Mouse (Mus musculus): Measurements from ENCODE around the gene Ms4a8a. TPM values are rescaled to one million over a fixed set of nuclear protein-coding genes. Genes with fewer than 3 reads are reported as not detected.
"Not testable (repeated sequence)": the region's sequence is repeated elsewhere in the genome, so short reads cannot be mapped to it uniquely, and the experiment has no call there.

Ms4a8a gene
- polyA plus RNA-seq, 1 experiment from 2014 or later, result not detected

GRCm38 (mm10) chr19:11065202-11065875, 15.6 kb downstream of the Ms4a8a start:
- Histone ChIP-seq H3K27me3 (ENCODE audit: control insufficient read depth, insufficient read depth, low read length) (no peaks in the 10 kb centered on the region), H3K4me1 (ENCODE audit: control insufficient read depth, insufficient read depth, low read length) (no peaks in the 10 kb centered on the region), H3K36me3 (ENCODE audit: control insufficient read depth, insufficient read depth, low read length) (no peaks in the 10 kb centered on the region), H3K27ac (ENCODE audit: low read depth, low read length) (no peak overlapping the region), H3K9ac (ENCODE audit: low read depth, low read length) (no peak overlapping the region), H3K4me2 (no peak overlapping the region), H3K9me3 (replicated peaks; ENCODE audit: control insufficient read depth, low read length) (no peaks in the 10 kb centered on the region), H3K4me3 (ENCODE audit: low read depth, low read length) (no peak overlapping the region)
- WGBS (ENCODE audit: insufficient replicate concordance), result 80% methylated on average over 2 of the region's 2 CpGs
- ATAC-seq (replicated peaks; ENCODE audit: insufficient number of reproducible peaks, low FRiP score, low TSS enrichment), result no peak

- H3K9me3 ChIP-seq (replicated peaks; ENCODE audit: control insufficient read depth, low read length), result no peaks in the 10 kb centered on the region
- H3K9ac ChIP-seq (ENCODE audit: low read depth, low read length), result no peak overlapping the region
- H3K4me1 ChIP-seq (ENCODE audit: control insufficient read depth, insufficient read depth, low read length), result no peaks in the 10 kb centered on the region
- H3K4me3 ChIP-seq (ENCODE audit: low read depth, low read length), result no peak overlapping the region
- H3K27ac ChIP-seq (ENCODE audit: low read depth, low read length), result no peak overlapping the region
- H3K27me3 ChIP-seq (ENCODE audit: control insufficient read depth, insufficient read depth, low read length), result no peaks in the 10 kb centered on the region
- no peak overlapping the region for H3K4me2 ChIP-seq
- no peak for ATAC-seq (replicated peaks; ENCODE audit: insufficient number of reproducible peaks, low FRiP score, low TSS enrichment)
- no peaks in the 10 kb centered on the region for H3K36me3 ChIP-seq (ENCODE audit: control insufficient read depth, insufficient read depth, low read length)
- 79% methylated on average over 1 of the region's 1 CpGs for WGBS (ENCODE audit: insufficient replicate concordance)
Observed at GRCm38 (mm10) chr19:11060900-11061299, 20.0 kb downstream of the Ms4a8a start.

- H3K9ac ChIP-seq (ENCODE audit: low read depth, low read length), result no peak overlapping the region
- H3K4me3 ChIP-seq (ENCODE audit: low read depth, low read length), result no peak overlapping the region
- H3K4me2 ChIP-seq, result no peak overlapping the region
- H3K4me1 ChIP-seq (ENCODE audit: control insufficient read depth, insufficient read depth, low read length), result no peaks in the 10 kb centered on the region
- ATAC-seq (replicated peaks; ENCODE audit: insufficient number of reproducible peaks, low FRiP score, low TSS enrichment), result no peak
- no peak overlapping the region for H3K27ac ChIP-seq (ENCODE audit: low read depth, low read length)
- no peaks in the 10 kb centered on the region for H3K9me3 ChIP-seq (replicated peaks; ENCODE audit: control insufficient read depth, low read length)
- no peaks in the 10 kb centered on the region for H3K36me3 ChIP-seq (ENCODE audit: control insufficient read depth, insufficient read depth, low read length)
- H3K27me3 ChIP-seq (ENCODE audit: control insufficient read depth, insufficient read depth, low read length), result no peaks in the 10 kb centered on the region
Observed at GRCm38 (mm10) chr19:11059967-11060366, 20.9 kb downstream of the Ms4a8a start.

- H3K36me3 ChIP-seq (ENCODE audit: control insufficient read depth, insufficient read depth, low read length); ATAC-seq (replicated peaks; ENCODE audit: insufficient number of reproducible peaks, low FRiP score, low TSS enrichment); H3K27me3 ChIP-seq (ENCODE audit: control insufficient read depth, insufficient read depth, low read length); H3K4me3 ChIP-seq (ENCODE audit: low read depth, low read length); H3K9me3 ChIP-seq (replicated peaks; ENCODE audit: control insufficient read depth, low read length); H3K4me2 ChIP-seq; H3K9ac ChIP-seq (ENCODE audit: low read depth, low read length); H3K4me1 ChIP-seq (ENCODE audit: control insufficient read depth, insufficient read depth, low read length); H3K27ac ChIP-seq (ENCODE audit: low read depth, low read length): not testable (repeated sequence)
- WGBS (ENCODE audit: insufficient replicate concordance), result 97% methylated on average over 1 of the region's 1 CpGs
Observed at GRCm38 (mm10) chr19:11055700-11056099, 25.2 kb downstream of the Ms4a8a start.

GRCm38 (mm10) chr19:11053277-11053676, 27.6 kb downstream of the Ms4a8a start:
- Histone ChIP-seq H3K27ac (ENCODE audit: low read depth, low read length) (no peak overlapping the region), H3K4me1 (ENCODE audit: control insufficient read depth, insufficient read depth, low read length) (no peaks in the 10 kb centered on the region), H3K4me3 (ENCODE audit: low read depth, low read length) (no peak overlapping the region), H3K36me3 (ENCODE audit: control insufficient read depth, insufficient read depth, low read length) (no peaks in the 10 kb centered on the region), H3K9me3 (replicated peaks; ENCODE audit: control insufficient read depth, low read length) (no peaks in the 10 kb centered on the region), H3K4me2 (no peak overlapping the region), H3K9ac (ENCODE audit: low read depth, low read length) (no peak overlapping the region), H3K27me3 (ENCODE audit: control insufficient read depth, insufficient read depth, low read length) (no peaks in the 10 kb centered on the region)
- WGBS (ENCODE audit: insufficient replicate concordance), result 61% methylated on average over 3 of the region's 3 CpGs
- no peak for ATAC-seq (replicated peaks; ENCODE audit: insufficient number of reproducible peaks, low FRiP score, low TSS enrichment)

GRCm38 (mm10) chr19:11052877-11053276, 28.0 kb downstream of the Ms4a8a start:
- no peak for ATAC-seq (replicated peaks; ENCODE audit: insufficient number of reproducible peaks, low FRiP score, low TSS enrichment)
- 73% methylated on average over 5 of the region's 5 CpGs for WGBS (ENCODE audit: insufficient replicate concordance)
- Histone ChIP-seq H3K9me3 (replicated peaks; ENCODE audit: control insufficient read depth, low read length) (no peaks in the 10 kb centered on the region), H3K27me3 (ENCODE audit: control insufficient read depth, insufficient read depth, low read length) (no peaks in the 10 kb centered on the region), H3K27ac (ENCODE audit: low read depth, low read length) (no peak overlapping the region), H3K36me3 (ENCODE audit: control insufficient read depth, insufficient read depth, low read length) (no peaks in the 10 kb centered on the region), H3K9ac (ENCODE audit: low read depth, low read length) (no peak overlapping the region), H3K4me1 (ENCODE audit: control insufficient read depth, insufficient read depth, low read length) (no peaks in the 10 kb centered on the region), H3K4me3 (ENCODE audit: low read depth, low read length) (no peak overlapping the region), H3K4me2 (no peak overlapping the region)

- ATAC-seq (replicated peaks; ENCODE audit: insufficient number of reproducible peaks, low FRiP score, low TSS enrichment), result no peak
- Histone ChIP-seq H3K27me3 (ENCODE audit: control insufficient read depth, insufficient read depth, low read length) (no peaks in the 10 kb centered on the region), H3K9me3 (replicated peaks; ENCODE audit: control insufficient read depth, low read length) (no peaks in the 10 kb centered on the region), H3K36me3 (ENCODE audit: control insufficient read depth, insufficient read depth, low read length) (no peaks in the 10 kb centered on the region), H3K9ac (ENCODE audit: low read depth, low read length) (no peak overlapping the region), H3K4me3 (ENCODE audit: low read depth, low read length) (no peak overlapping the region), H3K4me1 (ENCODE audit: control insufficient read depth, insufficient read depth, low read length) (no peaks in the 10 kb centered on the region), H3K4me2 (no peak overlapping the region), H3K27ac (ENCODE audit: low read depth, low read length) (no peak overlapping the region)
- WGBS (ENCODE audit: insufficient replicate concordance), result 70% methylated on average over 2 of the region's 2 CpGs
Observed at GRCm38 (mm10) chr19:11050286-11050685, 30.6 kb downstream of the Ms4a8a start.

GRCm38 (mm10) chr19:11049426-11049825, 31.5 kb downstream of the Ms4a8a start:
- no peaks in the 10 kb centered on the region for H3K4me1 ChIP-seq (ENCODE audit: control insufficient read depth, insufficient read depth, low read length)
- H3K9me3 ChIP-seq (replicated peaks; ENCODE audit: control insufficient read depth, low read length), result no peaks in the 10 kb centered on the region
- H3K36me3 ChIP-seq (ENCODE audit: control insufficient read depth, insufficient read depth, low read length), result no peaks in the 10 kb centered on the region
- ATAC-seq (replicated peaks; ENCODE audit: insufficient number of reproducible peaks, low FRiP score, low TSS enrichment), result no peak
- H3K27me3 ChIP-seq (ENCODE audit: control insufficient read depth, insufficient read depth, low read length), result no peaks in the 10 kb centered on the region
- H3K4me2 ChIP-seq, result no peak overlapping the region
- no peak overlapping the region for H3K4me3 ChIP-seq (ENCODE audit: low read depth, low read length)
- H3K9ac ChIP-seq (ENCODE audit: low read depth, low read length), result no peak overlapping the region
- H3K27ac ChIP-seq (ENCODE audit: low read depth, low read length), result no peak overlapping the region

- H3K9me3 ChIP-seq (replicated peaks; ENCODE audit: control insufficient read depth, low read length), result no peaks in the 10 kb centered on the region
- H3K27ac ChIP-seq (ENCODE audit: low read depth, low read length), result no peak overlapping the region
- ATAC-seq (replicated peaks; ENCODE audit: insufficient number of reproducible peaks, low FRiP score, low TSS enrichment), result no peak
- H3K36me3 ChIP-seq (ENCODE audit: control insufficient read depth, insufficient read depth, low read length), result no peaks in the 10 kb centered on the region
- 92% methylated on average over 1 of the region's 1 CpGs for WGBS (ENCODE audit: insufficient replicate concordance)
- no peak overlapping the region for H3K4me3 ChIP-seq (ENCODE audit: low read depth, low read length)
- H3K4me1 ChIP-seq (ENCODE audit: control insufficient read depth, insufficient read depth, low read length), result no peaks in the 10 kb centered on the region
- no peak overlapping the region for H3K4me2 ChIP-seq
- H3K9ac ChIP-seq (ENCODE audit: low read depth, low read length), result no peak overlapping the region
- H3K27me3 ChIP-seq (ENCODE audit: control insufficient read depth, insufficient read depth, low read length), result no peaks in the 10 kb centered on the region
Observed at GRCm38 (mm10) chr19:11048503-11048902, 32.4 kb downstream of the Ms4a8a start.
